Mouse (Mus musculus) kidney, adult 18-20 months (tissue): Measurements from ENCODE around the gene App.

ENCODE experiments used
- DNase-seq: peaks from one replicate; pipeline ENCODE4 v3.0.0; 2021

Gene App

GRCm38 (mm10) chr16:84966096-84966495 lies 207.5 kb downstream of the App start:
- DNase-seq: no peak

GRCm38 (mm10) chr16:84963960-84964359 lies 209.6 kb downstream of the App start:
- no peak for DNase-seq

- no peak for DNase-seq
Measured at GRCm38 (mm10) chr16:84963527-84963926, 210.0 kb downstream of the App start.

GRCm38 (mm10) chr16:84957253-84957652 lies 216.3 kb downstream of the App start:
- no peak for DNase-seq

DNA sequence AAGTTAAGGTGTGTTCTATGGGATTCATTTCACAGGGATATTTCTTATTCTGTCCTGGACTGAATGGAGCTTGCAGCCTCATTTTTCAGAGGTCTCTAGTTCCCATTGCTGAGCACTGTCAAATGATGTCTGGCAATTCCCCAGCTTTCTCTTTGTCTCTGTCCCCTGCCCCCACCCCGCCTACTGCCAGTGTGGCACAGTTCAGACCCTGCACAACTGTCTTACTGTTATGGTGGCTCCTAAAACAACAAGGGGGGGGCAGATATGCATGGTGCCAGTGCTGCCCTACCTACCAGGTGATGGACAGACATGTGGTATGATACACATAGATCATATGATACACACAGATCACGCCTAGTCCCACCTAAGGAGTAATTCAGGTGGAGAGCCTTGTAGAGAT lies 216.9 kb downstream of the App start:
- no peak for DNase-seq

- no peak for DNase-seq
Measured at GRCm38 (mm10) chr16:84955840-84956239, 217.7 kb downstream of the App start.

- DNase-seq: peak; percentile 84
Measured at GRCm38 (mm10) chr16:84955204-84955839, 218.2 kb downstream of the App start.

GRCm38 (mm10) chr16:84931024-84931423 lies 242.5 kb downstream of the App start:
- DNase-seq: no peak

GRCm38 (mm10) chr16:84927827-84928226 lies 245.7 kb downstream of the App start:
- DNase-seq: no peak

GRCm38 (mm10) chr16:84919649-84920308 lies 253.8 kb downstream of the App start:
- DNase-seq: no peak

GRCm38 (mm10) chr16:84919087-84919486 lies 254.5 kb downstream of the App start:
- no peak for DNase-seq

- DNase-seq: no peak
Measured at GRCm38 (mm10) chr16:84916772-84917171, 256.8 kb downstream of the App start.

DNA sequence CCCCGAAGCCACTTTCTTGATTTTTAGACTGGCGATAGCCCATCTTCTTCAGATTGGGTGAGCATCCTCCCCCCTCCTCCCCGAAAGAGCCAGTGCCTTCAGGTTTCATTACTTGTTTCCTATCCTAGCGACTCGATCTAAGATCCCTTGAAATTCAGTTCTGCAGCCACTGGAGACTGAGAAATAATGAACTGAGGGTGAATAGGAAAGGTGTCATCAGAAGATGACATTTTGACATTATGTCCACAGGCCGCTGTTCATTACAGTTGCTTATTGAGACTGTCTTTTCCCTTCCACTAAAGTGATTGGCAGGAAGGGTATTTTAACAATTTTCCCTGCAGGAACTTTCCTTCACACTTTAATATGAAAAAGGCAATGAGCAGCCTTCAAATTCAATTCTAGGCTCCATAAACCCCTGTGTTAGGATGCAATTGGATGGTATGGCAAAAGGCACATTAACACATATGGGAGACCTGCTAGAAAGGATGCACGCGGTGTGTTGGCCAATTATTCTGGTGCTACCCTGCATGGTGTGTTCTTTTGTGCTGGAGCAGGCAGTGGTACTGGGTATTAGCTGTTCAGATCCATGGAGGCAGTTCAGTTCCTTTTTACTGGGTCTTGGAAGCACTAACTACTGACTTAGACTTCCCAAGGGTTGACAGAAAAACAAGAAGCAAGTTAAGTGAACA lies 261.9 kb downstream of the App start:
- DNase-seq: no peak

- DNase-seq: no peak
Measured at GRCm38 (mm10) chr16:84902995-84903394, 270.6 kb downstream of the App start.
